Mouse (Mus musculus) frontal cortex, postnatal 25 days (tissue): ENCODE measurements at regions not wholly inside any gene's neighbourhood (a gene's known extent, or its start where the extent isn't known, plus 50 kb on each side); places are given as distances from the start of the nearest gene placed in this dataset.
A peak's percentile ranks its signal among the peaks of the same experiment; 100 is the strongest.

ENCODE experiments used
- DNase-seq, 2 experiments: peaks; one replicate each; pipeline ENCODE4 v3.0.0; 2022; ENCODE audit warnings: low spot score in 2 of 2

DNA sequence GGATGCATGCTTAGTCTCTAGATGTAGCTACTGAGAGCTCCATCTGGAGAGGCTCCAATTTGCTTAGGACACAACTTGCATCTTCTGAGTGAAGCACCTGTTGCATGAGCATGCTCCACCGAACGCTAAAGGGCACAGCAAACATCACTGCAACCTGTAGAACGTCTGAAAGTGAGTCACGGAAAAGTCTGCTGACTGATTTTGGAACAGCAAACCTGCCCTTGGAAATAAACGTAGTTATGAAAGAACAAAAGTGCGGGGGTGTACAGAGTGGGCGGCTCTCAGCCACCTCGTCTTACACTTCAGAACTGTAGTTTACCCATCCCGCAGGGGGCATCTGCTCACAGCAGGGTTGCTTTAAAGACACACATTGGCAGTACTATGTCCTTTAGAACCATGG lies 97.0 kb upstream of the Rxylt1 start:
- DNase-seq = no peak

- no peak for DNase-seq
These were observed 96.2 kb upstream of the Rxylt1 start for GRCm38 (mm10) chr10:122193343-122193742.

- DNase-seq = no peak
These were observed 88.1 kb upstream of the Rxylt1 start for GRCm38 (mm10) chr10:122185152-122185745.

- DNase-seq = peak in 1 of 2 experiments; percentile 14
These were observed 85.9 kb upstream of the Rxylt1 start for GRCm38 (mm10) chr10:122183025-122183424.

GRCm38 (mm10) chr10:122149038-122149437 lies 51.9 kb upstream of the Rxylt1 start:
- DNase-seq = no peak

DNA sequence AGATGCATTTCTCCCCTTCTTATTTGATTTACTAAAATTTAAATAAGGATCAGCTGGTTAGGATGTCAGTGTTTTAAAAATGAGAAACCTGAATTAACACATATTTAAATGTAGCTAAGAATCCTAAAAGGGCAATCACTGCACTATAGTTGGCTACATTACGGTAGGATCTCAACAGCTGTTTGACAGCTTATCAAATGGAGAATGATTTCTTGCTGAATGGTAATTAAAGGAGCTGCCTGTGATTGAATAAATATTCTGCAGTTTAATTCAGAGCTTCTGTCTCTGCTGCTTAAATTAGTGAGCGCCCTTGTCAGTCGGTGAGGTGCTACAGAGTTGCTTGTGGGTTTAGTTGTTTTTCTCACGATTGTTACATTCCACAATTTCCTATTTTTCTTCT lies 51.4 kb upstream of the Rxylt1 start:
- no peak for DNase-seq
